Mouse (Mus musculus) thymus, adult 2 months (tissue): ENCODE results near the gene Ccdc184. TPM values are rescaled to one million over a fixed set of nuclear protein-coding genes. Genes with fewer than 3 reads are reported as not detected.

Experiments used
- DNase-seq: peaks from one replicate; pipeline ENCODE4 v3.0.0; 2021
- H3K27ac ChIP-seq: fragments of 200-500 bp; 2 replicates; pipeline ENCODE4 v1.5.1; 2012; ENCODE audit warnings: low read length, control low read depth; ENCODE audit not compliant: control insufficient read depth, insufficient read depth
- H3K27me3 ChIP-seq: fragments of 200-500 bp; 2 replicates; pipeline ENCODE4 v1.6.1; 2012; ENCODE audit warnings: mild to moderate bottlenecking, low read length, moderate library complexity, mixed read lengths; ENCODE audit not compliant: control insufficient read depth, insufficient read depth
- H3K36me3 ChIP-seq: fragments of 200-500 bp; 2 replicates; pipeline ENCODE4 v1.6.1; 2012; ENCODE audit warnings: mild to moderate bottlenecking, low read length, moderate library complexity; ENCODE audit not compliant: control insufficient read depth, insufficient read depth
- H3K4me1 ChIP-seq: fragments of 200-500 bp; replicated peaks from 2 replicates; pipeline ENCODE4 v1.6.1; 2012; ENCODE audit warnings: low read length; ENCODE audit not compliant: control insufficient read depth, insufficient read depth
- H3K4me3 ChIP-seq: fragments of 200-500 bp; 2 replicates; pipeline ENCODE4 v1.5.1; 2012; ENCODE audit warnings: mild to moderate bottlenecking, low read length, control low read depth, moderate library complexity; ENCODE audit not compliant: control insufficient read depth, insufficient read depth
- CTCF ChIP-seq: fragments of 200-500 bp; IDR thresholded peaks from 2 replicates; pipeline ENCODE4 v1.5.1; 2012; ENCODE audit warnings: mild to moderate bottlenecking, control low read depth, low read length, moderate library complexity, borderline replicate concordance; ENCODE audit not compliant: control insufficient read depth, poor library complexity, insufficient read depth; ENCODE audit errors: extremely low read depth
- POLR2A ChIP-seq: fragments of 200-500 bp; IDR thresholded peaks from 2 replicates; pipeline ENCODE4 v1.6.1; 2012; ENCODE audit warnings: mild to moderate bottlenecking, low read length, control low read depth, moderate library complexity; ENCODE audit not compliant: control insufficient read depth, poor library complexity, insufficient read depth; ENCODE audit errors: extremely low read depth
- WGBS: fragments of 180-500 bp; shearing (Covaris S2); methylation state at CpG from one replicate; pipeline ENCODE4 v1.1.7; 2018; 5-methylcytosine and 5-hydroxymethylcytosine counted together
- polyA plus RNA-seq: library from polyadenylated mRNA; depleted of rRNA; stranded (reverse); fragments of >200 nt; gene quantifications from 2 replicates; pipeline ENCODE4 v1.2.3, GENCODE M21; 2012; rRNA removed

The Ccdc184 gene
- polyA plus RNA-seq, 1 experiment = 1.3 TPM

GRCm38 (mm10) chr15:98209676-98210075, 42.7 kb downstream of the Ccdc184 start:
- Histone ChIP-seq H3K4me3 (no peak overlapping the region), H3K27ac (no peak overlapping the region), H3K27me3 (no peaks in the 10 kb centered on the region), H3K36me3 (no peaks in the 10 kb centered on the region), H3K4me1 (no peaks in the 10 kb centered on the region)
- no peak for TF ChIP-seq CTCF
- TF ChIP-seq POLR2A = no peak
- no peak for DNase-seq
- 76% methylated on average over 7 of the region's 7 CpGs for WGBS

GRCm38 (mm10) chr15:98213336-98213870, 46.4 kb downstream of the Ccdc184 start:
- TF ChIP-seq CTCF = no peak
- Histone ChIP-seq H3K4me3 (no peak overlapping the region), H3K27me3 (no peaks in the 10 kb centered on the region), H3K4me1 (no peaks in the 10 kb centered on the region), H3K36me3 (no peaks in the 10 kb centered on the region), H3K27ac (no peak overlapping the region)
- no peak for DNase-seq
- 59% methylated on average over 5 of the region's 5 CpGs for WGBS

- no peaks in the 10 kb centered on the region for H3K27me3 ChIP-seq
- H3K4me1 ChIP-seq = no peaks in the 10 kb centered on the region
- 56% methylated on average over 5 of the region's 5 CpGs for WGBS
- no peak overlapping the region for H3K27ac ChIP-seq
- no peak for DNase-seq
- no peaks in the 10 kb centered on the region for H3K36me3 ChIP-seq
- TF ChIP-seq CTCF = no peak
- no peak for TF ChIP-seq POLR2A
- no peak overlapping the region for H3K4me3 ChIP-seq
Measured at GRCm38 (mm10) chr15:98214130-98214529, 47.2 kb downstream of the Ccdc184 start.

Other genes with a start within 250 kb of the Ccdc184 start
- 38.4 and 40.0 TPM in 2 replicates for gene Tmem106c, start 203.0 kb upstream of the Ccdc184 start, polyA plus RNA-seq
- 0.32 and 0.47 TPM in 2 replicates for gene Col2a1, start 162.5 kb upstream of the Ccdc184 start, polyA plus RNA-seq
- gene Pfkm, start 74.6 kb upstream of the Ccdc184 start, polyA plus RNA-seq = 24.3 and 44.9 TPM in 2 replicates
- 42.5 and 43.6 TPM in 2 replicates for gene Senp1, start 73.4 kb upstream of the Ccdc184 start, polyA plus RNA-seq
- gene Asb8, start 1.5 kb upstream of the Ccdc184 start, polyA plus RNA-seq = 52.2 and 56.9 TPM in 2 replicates
- gene Olfr288, start 28.4 kb downstream of the Ccdc184 start, polyA plus RNA-seq = not detected in 2 replicates
- gene Gm44579, start 53.8 kb downstream of the Ccdc184 start, polyA plus RNA-seq = not detected in 2 replicates
- gene Olfr287, start 53.9 kb downstream of the Ccdc184 start, polyA plus RNA-seq = 0.22 TPM in 1 of 2 replicates, not detected in the other
- gene Olfr286, start 67.3 kb downstream of the Ccdc184 start, polyA plus RNA-seq = 0.11 TPM in 1 of 2 replicates, not detected in the other
- gene H1fnt, start 90.1 kb downstream of the Ccdc184 start, polyA plus RNA-seq = 0.22 TPM in 1 of 2 replicates, not detected in the other
- 0.34 and 0.71 TPM in 2 replicates for gene Zfp641, start 129.0 kb downstream of the Ccdc184 start, polyA plus RNA-seq
- gene Olfr285, start 150.2 kb downstream of the Ccdc184 start, polyA plus RNA-seq = not detected in 2 replicates
- gene Olfr284, start 173.8 kb downstream of the Ccdc184 start, polyA plus RNA-seq = 0.29 TPM in 1 of 2 replicates, not detected in the other
- gene Olfr283, start 213.8 kb downstream of the Ccdc184 start, polyA plus RNA-seq = not detected in 2 replicates